Mouse (Mus musculus) testis, adult 2 months (tissue): Measurements from ENCODE around the gene Pde4d. TPM values are rescaled to one million over a fixed set of nuclear protein-coding genes. Genes with fewer than 3 reads are reported as not detected.

Experiments
- H3K27ac ChIP-seq: fragments of 200-500 bp; 2 replicates; pipeline ENCODE4 v1.5.1; 2012; ENCODE audit warnings: low read depth, low read length; ENCODE audit not compliant: control insufficient read depth, insufficient read depth
- H3K27me3 ChIP-seq: fragments of 200-500 bp; 2 replicates; pipeline ENCODE4 v1.6.1; 2012; ENCODE audit warnings: mild to moderate bottlenecking, low read length, moderate library complexity; ENCODE audit not compliant: control insufficient read depth, insufficient read depth
- H3K36me3 ChIP-seq: fragments of 200-500 bp; 2 replicates; pipeline ENCODE4 v1.6.1; 2012; ENCODE audit warnings: mild to moderate bottlenecking, low read length; ENCODE audit not compliant: control insufficient read depth, insufficient read depth
- H3K4me1 ChIP-seq: fragments of 200-500 bp; 2 replicates; pipeline ENCODE4 v1.6.1; 2012; ENCODE audit warnings: low read length; ENCODE audit not compliant: control insufficient read depth, insufficient read depth
- H3K4me3 ChIP-seq: fragments of 200-500 bp; 2 replicates; pipeline ENCODE4 v1.5.1; 2012; ENCODE audit warnings: low read depth, mild to moderate bottlenecking, low read length, moderate library complexity, mixed read lengths; ENCODE audit not compliant: control insufficient read depth
- CTCF ChIP-seq: fragments of 200-500 bp; IDR thresholded peaks from 2 replicates; pipeline ENCODE4 v1.5.1; 2012; ENCODE audit warnings: low read depth, mild to moderate bottlenecking, inconsistent platforms, low read length, moderate library complexity; ENCODE audit not compliant: control insufficient read depth, insufficient read depth, insufficient replicate concordance
- POLR2A ChIP-seq: fragments of 200-500 bp; IDR thresholded peaks from 2 replicates; pipeline ENCODE4 v1.6.1; 2012; ENCODE audit warnings: low read depth, mild to moderate bottlenecking, inconsistent platforms, low read length, moderate library complexity; ENCODE audit not compliant: control insufficient read depth
- polyA plus RNA-seq: library from polyadenylated mRNA; depleted of rRNA; stranded (reverse); fragments of >200 nt; gene quantifications from 2 replicates; pipeline ENCODE4 v1.2.3, GENCODE M21; 2012

The Pde4d gene
- polyA plus RNA-seq, 1 experiment = 2.1 TPM

DNA sequence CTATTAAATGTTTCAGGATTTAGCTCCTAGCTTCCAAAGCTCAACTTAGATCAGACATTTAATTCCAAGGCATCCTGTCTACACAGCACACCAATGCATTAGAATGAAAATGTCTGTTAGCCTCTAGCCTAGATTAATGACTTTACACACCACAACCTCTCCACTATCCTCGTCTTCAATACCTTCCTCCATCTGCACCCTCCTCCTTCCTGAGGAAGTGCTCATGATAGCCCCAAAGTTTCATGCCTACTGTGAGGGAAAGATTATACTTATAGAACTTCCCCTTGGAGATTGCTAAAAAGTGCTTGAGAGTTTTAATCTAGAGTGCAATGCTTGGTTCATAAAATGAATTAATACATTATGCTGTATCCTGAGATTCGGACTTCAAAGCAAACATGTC, 487.5 kb downstream of the Pde4d start:
- H3K4me3 ChIP-seq = no peak overlapping the region
- no peak overlapping the region for H3K27ac ChIP-seq
- H3K27me3 ChIP-seq = no peaks in the 10 kb centered on the region
- TF ChIP-seq CTCF = no peak
- TF ChIP-seq POLR2A = no peak
- H3K4me1 ChIP-seq = no peaks in the 10 kb centered on the region
- no peaks in the 10 kb centered on the region for H3K36me3 ChIP-seq

DNA sequence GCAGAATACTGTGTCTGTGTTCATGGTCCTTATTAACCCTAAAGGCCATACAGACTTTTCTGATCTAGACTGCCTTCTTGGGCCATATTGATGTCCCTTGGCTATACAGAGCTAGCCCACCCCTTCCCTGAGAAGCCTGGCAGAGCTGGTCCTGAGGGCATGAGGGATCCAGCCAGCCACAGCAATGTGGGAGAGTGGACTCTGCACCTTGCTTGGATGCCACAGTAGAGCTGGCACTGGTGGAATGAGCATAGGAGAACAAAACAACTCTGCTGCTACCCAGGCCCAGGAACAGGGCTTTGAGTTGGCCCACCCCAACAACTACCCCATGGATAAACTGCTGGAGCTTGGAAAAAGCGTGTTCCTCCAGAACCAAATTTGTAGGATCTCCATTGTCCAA, 503.2 kb downstream of the Pde4d start:
- no peak overlapping the region for H3K27ac ChIP-seq
- H3K36me3 ChIP-seq = no peaks in the 10 kb centered on the region
- H3K4me1 ChIP-seq = no peaks in the 10 kb centered on the region
- no peak overlapping the region for H3K4me3 ChIP-seq
- no peaks in the 10 kb centered on the region for H3K27me3 ChIP-seq
- TF ChIP-seq CTCF (no peak), POLR2A (no peak)

DNA sequence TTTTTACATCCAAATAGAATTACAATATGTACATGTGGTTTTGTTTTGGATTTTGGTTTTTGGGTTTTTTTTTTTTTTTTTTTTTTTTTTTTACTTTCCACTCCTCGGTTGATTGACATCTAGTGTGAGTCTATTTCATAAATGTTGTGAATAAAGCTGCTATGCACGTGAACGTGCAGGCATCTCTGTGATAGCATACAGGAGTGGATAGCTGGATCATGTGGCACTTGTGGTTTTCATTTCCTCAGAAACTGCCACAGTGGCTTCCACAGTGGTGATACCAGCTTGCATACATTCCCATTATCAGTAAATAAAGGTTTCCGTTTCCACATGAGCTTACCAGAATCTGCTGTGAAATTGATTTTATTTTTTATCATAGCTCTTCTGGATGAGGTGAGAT, 506.3 kb downstream of the Pde4d start:
- H3K36me3 ChIP-seq = no peaks in the 10 kb centered on the region
- H3K4me1 ChIP-seq = no peaks in the 10 kb centered on the region
- no peaks in the 10 kb centered on the region for H3K27me3 ChIP-seq
- H3K27ac ChIP-seq = no peak overlapping the region
- no peak overlapping the region for H3K4me3 ChIP-seq
- no peak for TF ChIP-seq POLR2A
- no peak for TF ChIP-seq CTCF

DNA sequence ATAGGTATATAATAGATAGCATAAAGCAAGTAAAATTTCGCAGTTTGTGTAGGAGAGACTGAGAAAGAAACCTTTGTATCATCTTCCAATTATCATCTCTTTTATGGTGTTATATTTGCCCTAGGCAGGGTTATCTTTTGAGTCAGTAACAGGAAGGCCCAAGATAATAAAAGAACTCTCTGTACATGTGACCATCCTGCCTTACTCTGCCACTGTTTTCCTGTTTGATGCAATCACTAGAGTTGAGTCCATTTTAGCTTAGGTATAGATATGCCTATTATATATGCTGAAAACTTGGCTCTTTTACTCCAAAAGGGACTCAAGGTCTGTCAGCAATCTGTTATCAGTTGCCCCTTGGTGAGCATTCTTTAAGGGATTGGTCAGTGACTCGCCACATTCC, 514.3 kb downstream of the Pde4d start:
- Histone ChIP-seq H3K27me3 (no peaks in the 10 kb centered on the region), H3K36me3 (no peaks in the 10 kb centered on the region), H3K4me3 (no peak overlapping the region), H3K4me1 (no peaks in the 10 kb centered on the region), H3K27ac (no peak overlapping the region)
- TF ChIP-seq POLR2A = no peak
- no peak for TF ChIP-seq CTCF

DNA sequence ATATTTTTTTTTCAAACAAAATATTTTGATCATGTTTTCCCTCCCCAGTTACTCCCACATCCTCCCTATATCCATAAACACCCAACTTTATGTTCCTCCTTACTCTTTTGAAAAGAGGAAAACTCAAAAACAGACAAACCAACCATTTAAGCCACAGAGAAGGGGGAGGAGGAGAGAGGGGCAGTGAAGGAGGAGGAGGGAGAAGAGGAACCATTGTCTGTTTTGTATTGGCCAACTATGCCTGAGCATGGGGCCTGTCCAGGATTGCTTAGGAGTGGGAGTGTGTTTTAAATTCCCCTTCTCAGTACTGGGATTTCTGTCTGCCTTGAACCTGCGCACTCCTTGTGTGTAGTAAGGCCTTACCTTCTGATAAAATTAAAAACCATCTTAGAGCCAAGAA, 531.4 kb downstream of the Pde4d start:
- Histone ChIP-seq H3K4me1 (no peaks in the 10 kb centered on the region), H3K27me3 (no peaks in the 10 kb centered on the region), H3K4me3 (no peak overlapping the region), H3K36me3 (no peaks in the 10 kb centered on the region), H3K27ac (no peak overlapping the region)
- TF ChIP-seq POLR2A = no peak
- no peak for TF ChIP-seq CTCF

DNA sequence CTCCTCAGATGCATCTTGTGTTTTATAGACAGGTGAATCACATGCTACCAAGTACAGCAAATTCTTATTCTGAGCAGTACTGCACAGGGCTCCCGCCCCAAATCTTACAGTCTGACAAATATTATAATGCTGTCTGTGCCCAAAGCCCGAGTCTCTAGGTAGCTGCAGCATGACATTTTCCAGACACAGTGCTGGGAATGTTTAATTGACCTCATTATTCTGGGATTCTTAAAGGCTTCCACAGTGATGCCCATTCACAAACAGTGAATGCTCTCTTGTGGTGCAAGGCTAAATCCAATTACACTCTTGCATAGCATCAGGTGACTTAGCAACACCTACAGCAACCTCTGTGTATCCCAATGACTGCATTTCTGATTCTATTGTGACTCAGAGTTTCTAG, 549.0 kb downstream of the Pde4d start:
- H3K4me1 ChIP-seq = no peaks in the 10 kb centered on the region
- H3K4me3 ChIP-seq = no peak overlapping the region
- H3K27me3 ChIP-seq = no peaks in the 10 kb centered on the region
- TF ChIP-seq CTCF (no peak), POLR2A (no peak)
- H3K36me3 ChIP-seq = no peaks in the 10 kb centered on the region
- H3K27ac ChIP-seq = no peak overlapping the region

DNA sequence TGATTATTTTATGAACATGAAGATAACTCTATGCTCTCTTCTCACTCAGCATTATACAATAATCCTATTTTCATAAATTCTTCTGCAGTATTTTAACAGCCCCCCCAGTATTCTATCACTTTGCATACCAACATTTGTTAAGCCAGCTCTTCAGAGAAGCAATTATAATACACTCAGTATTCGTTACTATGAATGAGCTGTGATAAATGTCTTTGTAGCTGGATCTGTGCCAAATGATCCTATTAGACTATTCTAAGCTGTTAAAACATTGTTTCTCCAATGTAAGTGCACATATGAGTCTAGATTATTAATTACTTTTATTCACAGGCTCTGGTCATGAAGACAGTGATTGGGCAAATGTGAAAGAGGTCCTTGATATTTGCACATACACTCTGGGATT, 575.0 kb downstream of the Pde4d start:
- no peaks in the 10 kb centered on the region for H3K4me1 ChIP-seq
- TF ChIP-seq CTCF (no peak), POLR2A (no peak)

DNA sequence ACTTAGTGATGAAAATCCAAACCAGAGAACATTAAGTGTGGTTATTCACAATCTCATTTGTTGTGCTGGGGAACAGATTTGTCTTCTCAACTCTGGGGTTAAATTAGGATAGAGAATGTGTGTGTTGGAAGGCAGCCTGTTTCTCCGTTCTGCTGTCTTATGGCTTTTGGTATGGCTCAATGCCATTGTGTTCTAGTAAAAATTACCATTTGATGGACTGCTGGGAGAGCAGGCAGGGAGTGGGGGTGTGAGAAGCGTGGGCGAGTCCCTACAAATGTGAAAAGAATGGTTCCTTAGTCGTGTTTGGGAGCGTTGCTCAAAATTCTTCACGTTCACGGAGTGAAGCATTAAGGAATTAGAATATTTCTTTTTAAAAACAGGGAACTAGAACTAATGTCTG, 597.4 kb downstream of the Pde4d start:
- Histone ChIP-seq H3K36me3 (no peaks in the 10 kb centered on the region), H3K27ac (no peak overlapping the region), H3K4me1 (no peaks in the 10 kb centered on the region), H3K27me3 (no peaks in the 10 kb centered on the region), H3K4me3 (no peak overlapping the region)
- no peak for TF ChIP-seq CTCF
- no peak for TF ChIP-seq POLR2A

More for the DNA sequence above, 575.0 kb downstream of the Pde4d start:
- Histone ChIP-seq H3K27ac (no peak overlapping the region), H3K4me3 (no peak overlapping the region), H3K27me3 (no peaks in the 10 kb centered on the region), H3K36me3 (no peaks in the 10 kb centered on the region)
